Mouse (Mus musculus) embryonic facial prominence, embryonic 14.5 days (tissue): ENCODE results near the gene Mcts1. TPM values are rescaled to one million over a fixed set of nuclear protein-coding genes. Genes with fewer than 3 reads are reported as not detected.

Source experiments
- ATAC-seq: fragments of 200-750 bp; cut with Nextera tagmentation; 2 replicates; pipeline ENCODE4 v1.8.0; 2017; ENCODE audit warnings: low read depth, moderate number of reproducible peaks, moderate TSS enrichment
- DNase-seq: peaks from one replicate; pipeline ENCODE4 v3.0.0-alpha.2; 2015; ENCODE audit warnings: low spot score
- H3K27ac ChIP-seq: fragments of 300-500 bp; sonication (generic); replicated peaks from 2 replicates; pipeline ENCODE4 v1.5.1; 2014; ENCODE audit warnings: low read depth, mild to moderate bottlenecking, low read length, moderate library complexity
- H3K27me3 ChIP-seq: fragments of 300-500 bp; sonication (generic); replicated peaks from 2 replicates; pipeline ENCODE4 v1.6.1; 2014; ENCODE audit warnings: low read length; ENCODE audit not compliant: control insufficient read depth, insufficient read depth
- H3K36me3 ChIP-seq: fragments of 300-500 bp; sonication (generic); 2 replicates; pipeline ENCODE4 v1.6.1; 2014; ENCODE audit warnings: low read length, mixed read lengths; ENCODE audit not compliant: control insufficient read depth, insufficient read depth
- H3K4me1 ChIP-seq: fragments of 300-500 bp; sonication (generic); 2 replicates; pipeline ENCODE4 v1.6.1; 2014; ENCODE audit warnings: antibody characterized with exemption, low read length; ENCODE audit not compliant: control insufficient read depth, insufficient read depth
- H3K4me2 ChIP-seq: fragments of 300-500 bp; sonication (generic); 2 replicates; pipeline ENCODE4 v1.6.1; 2014; ENCODE audit warnings: low read depth, mild to moderate bottlenecking, low read length, moderate library complexity, mixed read lengths
- H3K4me3 ChIP-seq: fragments of 300-500 bp; sonication (generic); 2 replicates; pipeline ENCODE4 v1.5.1; 2014; ENCODE audit warnings: low read depth, mild to moderate bottlenecking, low read length
- H3K9ac ChIP-seq: fragments of 300-500 bp; sonication (generic); 2 replicates; pipeline ENCODE4 v1.6.1; 2014; ENCODE audit warnings: low read depth, mild to moderate bottlenecking, low read length, moderate library complexity, mixed read lengths
- H3K9me3 ChIP-seq: fragments of 300-500 bp; sonication (generic); 2 replicates; pipeline ENCODE4 v1.6.1; 2016; ENCODE audit warnings: low read length; ENCODE audit not compliant: control insufficient read depth
- WGBS: fragments of 180-500 bp; shearing (Covaris S2); extraction: QIAGEN DNeasy Blood & Tissue Kit; methylation state at CpG from one replicate; pipeline ENCODE4 v1.1.7; 2014; 5-methylcytosine and 5-hydroxymethylcytosine counted together
- polyA plus RNA-seq: library from polyadenylated mRNA; unstranded; fragments of >200 nt; fragmentation: Nextera tagmentation; extraction: Ambion mirVana; gene quantifications from 2 replicates; pipeline ENCODE4 v1.2.1, GENCODE M21; 2014

Mcts1 gene
- polyA plus RNA-seq, 1 experiment from 2014 or later: 104 TPM

DNA sequence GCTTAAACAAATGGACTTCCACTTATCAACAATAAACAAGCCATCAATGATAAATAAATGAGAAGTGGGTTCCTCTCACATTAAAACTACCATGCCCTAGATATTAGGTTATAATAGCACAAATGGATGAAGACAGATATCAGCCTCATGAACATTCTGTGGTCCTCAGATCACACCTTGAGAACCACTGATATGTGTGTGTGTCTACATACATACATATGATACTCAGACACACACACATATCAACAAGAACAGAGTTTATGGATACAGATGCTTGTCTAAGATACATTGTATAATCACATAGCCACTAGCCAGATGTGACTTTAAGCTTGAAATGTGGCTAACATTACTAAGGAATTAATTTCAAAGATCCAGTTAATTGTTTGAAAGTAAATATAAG is 17.1 kb upstream of the Mcts1 start:
- no peak for DNase-seq
- no peaks in the 10 kb centered on the region for H3K9me3 ChIP-seq
- H3K4me3 ChIP-seq: no peak overlapping the region
- no peak overlapping the region for H3K9ac ChIP-seq
- H3K36me3 ChIP-seq: no peaks in the 10 kb centered on the region
- ATAC-seq: no peak
- no peaks in the 10 kb centered on the region for H3K27me3 ChIP-seq
- H3K4me2 ChIP-seq: no peak overlapping the region
- no peaks in the 10 kb centered on the region for H3K4me1 ChIP-seq
- H3K27ac ChIP-seq: no peak overlapping the region

DNA sequence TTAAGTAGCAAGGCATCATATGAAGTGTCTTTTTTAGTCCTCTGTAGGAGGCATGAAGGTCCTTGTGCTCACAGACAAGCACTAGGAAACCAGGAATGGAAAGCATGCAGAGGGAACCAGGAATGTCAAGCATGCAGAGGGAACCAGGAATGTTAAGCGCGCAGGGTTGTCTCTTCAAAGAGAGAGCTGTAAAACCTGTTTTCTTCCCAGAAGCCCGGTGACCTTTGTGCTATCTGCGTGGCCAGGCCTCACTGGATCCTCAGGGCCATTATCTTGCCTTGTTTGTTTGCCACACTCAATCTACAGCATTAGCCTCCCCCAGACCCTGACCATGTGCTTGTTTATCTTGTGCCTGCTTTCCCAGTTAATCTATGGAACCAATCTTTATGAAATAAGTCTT is 10.6 kb upstream of the Mcts1 start:
- DNase-seq (peak; percentile 26), ATAC-seq (no peak)
- Histone ChIP-seq H3K27ac (no peak overlapping the region), H3K27me3 (no peaks in the 10 kb centered on the region), H3K9ac (no peak overlapping the region), H3K9me3 (no peaks in the 10 kb centered on the region), H3K4me3 (no peak overlapping the region), H3K4me2 (no peak overlapping the region), H3K36me3 (no peaks in the 10 kb centered on the region), H3K4me1 (no peaks in the 10 kb centered on the region)
- WGBS: 16% methylated on average over 4 of the region's 4 CpGs

DNA sequence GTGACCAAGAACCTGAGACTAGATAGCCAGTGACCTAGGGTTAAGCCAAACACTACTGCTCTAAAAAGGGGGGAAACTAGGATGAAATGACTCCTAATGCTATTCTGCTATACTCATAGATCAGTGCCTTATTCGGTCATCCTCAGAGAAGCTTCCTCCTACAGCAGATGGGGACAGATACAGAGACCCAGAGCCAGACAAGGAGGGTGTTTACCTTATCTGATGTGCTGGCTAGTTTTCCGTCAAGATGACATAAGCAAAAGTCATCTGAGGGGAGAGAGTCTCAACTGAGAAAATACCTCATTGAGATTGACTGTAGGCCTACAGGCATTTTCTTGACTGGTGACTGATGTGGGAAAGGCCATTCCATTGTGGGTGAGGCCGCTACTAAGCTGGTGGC is 8.6 kb upstream of the Mcts1 start:
- H3K4me3 ChIP-seq: no peak overlapping the region
- no peaks in the 10 kb centered on the region for H3K27me3 ChIP-seq
- H3K4me2 ChIP-seq: no peak overlapping the region
- ATAC-seq: no peak
- H3K4me1 ChIP-seq: no peaks in the 10 kb centered on the region
- H3K9me3 ChIP-seq: no peaks in the 10 kb centered on the region
- H3K9ac ChIP-seq: no peak overlapping the region
- H3K27ac ChIP-seq: no peak overlapping the region
- 82% methylated on average over 3 of the region's 3 CpGs for WGBS
- no peak for DNase-seq
- no peaks in the 10 kb centered on the region for H3K36me3 ChIP-seq

GRCm38 (mm10) chrX:38593180-38593889 is 7.0 kb upstream of the Mcts1 start:
- Histone ChIP-seq H3K4me3 (no peak overlapping the region), H3K4me2 (no peak overlapping the region), H3K4me1 (no peaks in the 10 kb centered on the region), H3K27me3 (no peaks in the 10 kb centered on the region), H3K9ac (no peak overlapping the region), H3K27ac (peak overlapping the region; percentile 52; the same call in 1 of the 2 replicates), H3K9me3 (no peaks in the 10 kb centered on the region), H3K36me3 (no peaks in the 10 kb centered on the region)
- WGBS: 48% methylated on average over 5 of the region's 5 CpGs
- peak; percentile 60; the same call in 1 of the 2 replicates for ATAC-seq
- DNase-seq: peak; percentile 82

DNA sequence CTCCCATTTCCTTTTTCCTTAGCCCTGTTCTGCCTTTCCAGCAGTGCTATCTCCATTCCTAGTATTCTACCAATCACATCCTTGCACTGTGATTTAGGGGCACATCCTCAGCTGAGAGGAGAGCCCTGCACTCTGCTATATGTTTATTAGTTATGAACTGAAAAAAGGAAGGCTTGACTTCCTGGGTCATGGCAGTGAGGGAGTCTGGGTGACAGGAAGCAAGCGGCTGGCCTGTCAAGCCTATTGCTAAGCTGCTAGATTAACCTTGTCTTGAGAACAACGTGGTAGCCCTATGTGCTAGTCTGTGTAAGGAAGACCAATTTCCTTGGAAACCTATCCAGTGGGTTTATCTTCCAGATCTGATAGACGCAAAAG is 604 bp downstream of the Mcts1 start:
- Histone ChIP-seq H3K36me3 (no peaks in the 10 kb centered on the region), H3K4me1 (no peaks in the 10 kb centered on the region), H3K9me3 (no peaks in the 10 kb centered on the region), H3K4me3 (peak overlapping the region; percentile 52), H3K9ac (peak overlapping the region; percentile 62), H3K4me2 (peak overlapping the region; percentile 58), H3K27ac (peak overlapping the region; percentile 74), H3K27me3 (no peaks in the 10 kb centered on the region)
- ATAC-seq (peak; percentile 48), DNase-seq (peak; percentile 26)
- WGBS: 16% methylated on average over 3 of the region's 3 CpGs

- ATAC-seq (peak; percentile 99), DNase-seq (peak; percentile 96)
- H3K9me3 ChIP-seq: no peaks in the 10 kb centered on the region
- peak within 1 kb of the TSS; percentile 55 for H3K4me3 ChIP-seq
- H3K36me3 ChIP-seq: no peaks in the 10 kb centered on the region
- H3K4me2 ChIP-seq: peak within 1 kb of the TSS; percentile 53
- H3K4me1 ChIP-seq: no peaks in the 10 kb centered on the region
- peak within 1 kb of the TSS; percentile 68 for H3K9ac ChIP-seq
- 33% methylated on average over 21 of the region's 43 CpGs for WGBS
- H3K27me3 ChIP-seq: no peaks in the 10 kb centered on the region
- peak within 1 kb of the TSS; percentile 90 for H3K27ac ChIP-seq
These were observed 34.6 kb downstream of the Mcts1 start, which contains the start of gene C1galt1c1 for GRCm38 (mm10) chrX:38634801-38635637. TSS of gene C1galt1c1 (minus strand) at chrX:38635087.

GRCm38 (mm10) chrX:38635638-38635931 is 35.2 kb downstream of the Mcts1 start:
- ATAC-seq (no peak), DNase-seq (no peak)
- Histone ChIP-seq H3K4me1 (no peaks in the 10 kb centered on the region), H3K4me3 (peak overlapping the region; percentile 55), H3K4me2 (peak overlapping the region; percentile 53), H3K27ac (no peak overlapping the region), H3K9ac (peak overlapping the region; percentile 49; the same call in 1 of the 2 replicates), H3K27me3 (no peaks in the 10 kb centered on the region), H3K9me3 (no peaks in the 10 kb centered on the region), H3K36me3 (no peaks in the 10 kb centered on the region)

DNA sequence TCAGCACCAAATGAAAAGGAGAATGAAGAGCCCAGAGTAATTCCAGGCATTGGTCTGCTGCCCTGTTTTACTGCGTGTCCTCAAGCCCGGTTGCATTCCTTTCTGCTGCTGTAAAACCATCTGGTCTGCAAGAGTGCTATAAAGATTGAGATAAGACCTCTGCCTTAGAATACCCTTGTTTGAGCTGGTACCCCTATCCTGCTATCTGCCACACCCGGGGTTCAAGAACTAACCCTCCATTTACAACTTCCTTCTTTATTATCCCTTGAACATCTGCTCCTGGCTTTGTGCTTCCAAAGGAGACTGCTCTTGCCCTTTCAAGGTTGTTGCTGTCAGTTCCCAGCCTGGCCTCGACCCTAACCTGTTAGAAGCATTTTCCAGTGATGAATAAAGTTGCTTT is 41.1 kb downstream of the Mcts1 start:
- Histone ChIP-seq H3K9me3 (no peaks in the 10 kb centered on the region), H3K4me2 (no peak overlapping the region), H3K27ac (no peak overlapping the region), H3K36me3 (no peaks in the 10 kb centered on the region), H3K9ac (no peak overlapping the region), H3K4me3 (no peak overlapping the region), H3K27me3 (no peaks in the 10 kb centered on the region), H3K4me1 (no peaks in the 10 kb centered on the region)
- ATAC-seq: no peak
- WGBS: 45% methylated on average over 4 of the region's 4 CpGs
- DNase-seq: no peak
